Mouse (Mus musculus) liver, adult 2 months (tissue): ENCODE measurements around the gene Sarm1.

Experiments
- CTCF ChIP-seq: fragments of 200-500 bp; IDR thresholded peaks from 2 replicates; pipeline ENCODE4 v1.5.1; 2011; ENCODE audit warnings: low read depth, low read length, control low read depth
- POLR2A ChIP-seq: fragments of 200-500 bp; IDR thresholded peaks from 2 replicates; pipeline ENCODE4 v1.6.1; 2011; ENCODE audit warnings: low read length, control low read depth; ENCODE audit not compliant: insufficient read depth; ENCODE audit errors: extremely low read depth

DNA sequence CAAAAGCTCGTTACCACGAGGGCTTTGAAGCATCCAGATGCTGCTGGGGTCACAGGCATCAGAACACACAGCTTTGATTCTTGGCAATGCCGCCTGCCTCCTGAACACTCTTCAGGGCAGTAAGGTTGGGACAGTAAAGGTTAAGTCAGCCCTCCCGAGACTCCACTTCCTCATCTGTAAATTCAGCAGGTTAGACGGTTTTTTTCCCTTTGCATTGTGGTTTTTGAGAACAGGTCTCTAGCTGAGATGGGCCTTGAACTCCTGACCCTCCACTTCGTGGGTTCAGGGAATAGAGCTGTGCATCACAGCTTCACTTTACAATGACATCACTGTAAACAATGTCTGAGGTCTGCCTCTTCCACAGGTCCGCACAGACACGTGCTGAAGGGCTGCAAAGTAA lies 47.6 kb upstream of the Sarm1 start:
- TF ChIP-seq CTCF (no peak), POLR2A (no peak)
